Mouse (Mus musculus): ENCODE results near the gene Gm45521.

Gm45521 gene

DNA sequence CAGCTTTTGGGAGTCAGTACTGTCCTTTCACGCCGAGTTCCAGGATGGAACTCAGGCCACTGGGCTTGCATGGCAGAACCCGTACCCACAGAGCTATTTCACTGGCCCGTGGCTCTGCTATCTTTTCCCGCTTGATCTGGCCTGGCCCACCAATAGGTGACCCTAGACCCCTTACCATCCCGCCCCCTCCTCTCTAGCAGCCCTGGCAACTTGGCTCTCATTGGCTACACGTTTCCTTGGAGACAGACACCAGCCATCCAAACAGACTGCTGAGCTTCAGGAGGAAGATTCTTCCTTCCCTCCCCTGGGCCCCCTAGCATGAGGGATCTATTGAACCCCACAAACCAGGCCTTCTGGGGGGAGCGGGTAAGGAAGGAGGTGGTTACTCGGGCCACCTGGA lies at the start of gene Gm45521:
Gm45521 (plus strand) TSS at position 240 of the 400 bp plus-strand sequence.
- peak; percentile 82 for DNase-seq (ENCODE audit: low read depth, low spot score)

DNA sequence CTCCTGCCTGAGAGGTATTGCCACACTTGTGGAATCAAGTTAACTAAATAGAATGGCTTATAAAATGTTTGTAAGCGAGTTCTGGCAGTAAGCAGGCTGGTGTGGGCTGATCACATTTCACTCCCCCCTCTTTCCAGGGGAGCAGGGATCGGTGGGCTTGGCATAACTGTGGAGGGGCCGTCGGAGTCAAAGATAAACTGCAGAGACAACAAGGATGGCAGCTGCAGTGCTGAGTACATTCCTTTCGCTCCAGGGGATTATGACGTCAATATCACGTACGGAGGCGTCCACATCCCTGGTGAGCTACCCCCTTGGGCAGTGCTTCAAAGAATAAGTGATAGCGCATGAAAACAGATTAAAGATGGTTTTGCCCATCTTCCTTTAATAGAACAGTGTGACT lies 47.6 kb upstream of the Gm45521 start:
- no peak for DNase-seq (ENCODE audit: low read depth, low spot score)

- DNase-seq (ENCODE audit: low read depth, low spot score) = no peak
Observed at GRCm38 (mm10) chr14:7913842-7914241, 43.2 kb upstream of the Gm45521 start.

DNA sequence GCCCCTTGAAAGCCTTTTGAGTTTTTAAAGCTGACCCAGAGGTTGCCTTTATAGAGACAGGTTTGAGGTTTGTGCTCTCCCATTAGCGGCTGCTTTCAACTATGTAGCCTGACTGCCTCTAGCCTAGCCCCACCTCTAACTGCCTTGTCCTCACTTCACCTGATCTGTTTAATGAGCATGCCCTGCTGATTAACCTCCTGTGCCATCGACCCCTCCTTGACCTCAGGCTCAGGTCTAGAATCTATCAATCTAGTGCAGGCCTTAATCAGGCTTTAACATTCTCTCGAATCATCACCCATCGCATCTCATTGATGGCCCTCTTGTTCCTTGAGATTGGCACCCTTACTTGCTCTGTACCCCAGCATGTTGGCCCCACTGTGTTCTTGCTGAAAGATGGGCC lies 42.6 kb upstream of the Gm45521 start:
- DNase-seq (ENCODE audit: low read depth, low spot score) = no peak

- DNase-seq (ENCODE audit: low read depth, low spot score) = no peak
Observed at GRCm38 (mm10) chr14:7918150-7918991, 38.7 kb upstream of the Gm45521 start.

DNA sequence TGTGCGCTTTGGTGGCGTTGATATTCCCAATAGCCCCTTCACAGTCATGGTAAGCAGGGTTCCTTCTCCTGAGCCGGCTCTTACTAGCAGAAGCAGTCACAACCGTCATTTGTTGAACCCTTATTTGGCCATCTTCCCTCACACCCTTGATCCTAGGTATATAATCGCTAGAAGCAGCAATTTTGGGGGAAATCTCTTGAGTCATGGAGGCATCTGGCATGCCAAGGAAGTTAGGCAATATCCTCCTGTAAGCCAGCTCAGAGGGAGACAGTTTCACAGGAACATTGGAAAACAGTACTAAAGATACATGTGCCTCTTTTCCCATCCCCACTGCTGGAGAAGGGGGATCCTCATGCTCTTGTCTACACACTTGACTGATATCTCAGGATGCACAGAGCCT lies 37.8 kb upstream of the Gm45521 start:
- no peak for DNase-seq (ENCODE audit: low read depth, low spot score)

DNA sequence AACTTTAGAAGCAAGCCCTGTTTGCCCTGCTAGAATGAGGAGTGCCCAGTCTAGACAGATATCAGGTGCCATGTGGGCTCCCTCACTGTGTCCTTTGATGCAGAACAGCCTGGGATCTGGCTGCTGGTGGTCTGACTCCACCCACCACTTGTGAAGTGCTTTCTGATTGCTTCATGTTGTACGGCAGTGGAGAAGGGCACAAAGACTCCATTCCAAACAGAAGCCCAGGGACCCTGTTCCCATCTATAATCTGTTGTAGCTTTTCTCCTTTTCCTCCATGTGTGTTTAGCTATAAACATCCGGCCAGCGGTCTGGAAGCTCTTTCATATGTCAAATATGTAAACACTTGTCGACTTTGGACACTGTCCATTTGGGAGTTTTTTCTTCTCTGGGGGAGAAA lies 37.2 kb upstream of the Gm45521 start:
- DNase-seq (ENCODE audit: low read depth, low spot score) = no peak

DNA sequence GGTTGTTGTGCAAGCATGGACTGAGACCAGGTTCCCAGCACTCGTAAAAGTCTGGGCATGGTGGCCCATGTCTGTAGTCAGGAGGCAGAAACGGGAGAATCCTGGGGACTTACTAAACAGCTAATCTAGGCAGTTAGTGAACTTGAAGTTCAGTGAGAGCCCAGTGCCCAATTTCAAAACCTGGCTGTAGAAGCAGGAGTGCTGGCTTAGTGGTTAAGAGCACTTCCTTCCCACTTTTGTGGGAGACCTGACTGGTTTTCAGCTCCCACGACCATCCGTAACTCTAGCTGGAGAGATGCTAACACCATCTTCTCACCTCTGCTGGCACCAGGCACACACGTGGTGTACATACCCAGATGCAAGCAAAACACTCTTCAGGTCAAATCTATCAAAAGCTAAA lies 35.6 kb upstream of the Gm45521 start:
- no peak for DNase-seq (ENCODE audit: low read depth, low spot score)

DNA sequence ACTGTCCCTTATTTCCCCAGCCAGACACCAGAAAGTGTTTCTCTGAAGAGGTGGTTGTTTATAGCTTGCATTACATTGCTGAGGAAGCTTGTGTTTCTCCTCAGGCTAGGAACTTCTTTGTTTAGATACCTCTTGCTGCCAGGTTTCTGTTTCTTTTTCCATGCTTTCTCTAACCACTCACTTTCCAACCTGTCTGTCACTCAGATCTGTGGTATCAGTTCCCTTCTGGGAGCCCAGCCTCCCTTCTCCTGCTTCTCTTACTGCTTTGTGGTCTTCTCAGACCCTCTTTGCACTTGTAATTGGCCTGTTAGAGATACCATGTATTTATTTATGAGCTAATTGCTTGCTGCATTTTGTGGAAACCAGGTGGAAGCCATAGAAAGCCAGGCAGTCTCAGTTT lies 33.5 kb upstream of the Gm45521 start:
- DNase-seq (ENCODE audit: low read depth, low spot score) = no peak

- no peak for DNase-seq (ENCODE audit: low read depth, low spot score)
Observed at GRCm38 (mm10) chr14:7928362-7928761, 28.7 kb upstream of the Gm45521 start.

- DNase-seq (ENCODE audit: low read depth, low spot score) = no peak
Observed at GRCm38 (mm10) chr14:7929029-7929428, 28.1 kb upstream of the Gm45521 start.

GRCm38 (mm10) chr14:7932151-7932550 lies 24.9 kb upstream of the Gm45521 start:
- peak; percentile 67 for DNase-seq (ENCODE audit: low read depth, low spot score)

GRCm38 (mm10) chr14:7934166-7934565 lies 22.9 kb upstream of the Gm45521 start:
- no peak for DNase-seq (ENCODE audit: low read depth, low spot score)

- DNase-seq (ENCODE audit: low read depth, low spot score) = peak; percentile 88
Observed at GRCm38 (mm10) chr14:7937052-7937630, 19.9 kb upstream of the Gm45521 start.

GRCm38 (mm10) chr14:7938809-7939784 lies 18.0 kb upstream of the Gm45521 start:
- DNase-seq (ENCODE audit: low read depth, low spot score) = no peak

DNA sequence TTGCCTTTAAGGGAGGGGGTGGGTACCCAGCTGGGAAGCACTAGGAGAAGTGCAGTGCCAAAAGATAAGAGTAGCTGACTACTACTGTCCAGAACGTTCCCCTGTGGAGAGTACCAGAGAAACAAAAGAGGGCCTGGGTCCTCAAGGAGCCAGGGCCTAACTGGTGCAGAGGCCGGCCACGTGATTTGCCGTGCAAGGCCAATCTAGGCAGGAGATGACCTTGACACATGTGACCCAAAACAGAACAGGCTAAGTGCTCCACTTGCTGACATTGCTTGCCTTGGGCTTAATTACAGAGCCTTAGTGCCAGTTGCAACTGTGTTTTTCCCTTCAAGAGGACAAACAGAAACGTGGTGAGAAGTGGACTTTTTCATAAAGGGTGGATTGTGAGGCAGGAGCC lies 15.7 kb upstream of the Gm45521 start:
- DNase-seq (ENCODE audit: low read depth, low spot score) = peak; percentile 76

DNA sequence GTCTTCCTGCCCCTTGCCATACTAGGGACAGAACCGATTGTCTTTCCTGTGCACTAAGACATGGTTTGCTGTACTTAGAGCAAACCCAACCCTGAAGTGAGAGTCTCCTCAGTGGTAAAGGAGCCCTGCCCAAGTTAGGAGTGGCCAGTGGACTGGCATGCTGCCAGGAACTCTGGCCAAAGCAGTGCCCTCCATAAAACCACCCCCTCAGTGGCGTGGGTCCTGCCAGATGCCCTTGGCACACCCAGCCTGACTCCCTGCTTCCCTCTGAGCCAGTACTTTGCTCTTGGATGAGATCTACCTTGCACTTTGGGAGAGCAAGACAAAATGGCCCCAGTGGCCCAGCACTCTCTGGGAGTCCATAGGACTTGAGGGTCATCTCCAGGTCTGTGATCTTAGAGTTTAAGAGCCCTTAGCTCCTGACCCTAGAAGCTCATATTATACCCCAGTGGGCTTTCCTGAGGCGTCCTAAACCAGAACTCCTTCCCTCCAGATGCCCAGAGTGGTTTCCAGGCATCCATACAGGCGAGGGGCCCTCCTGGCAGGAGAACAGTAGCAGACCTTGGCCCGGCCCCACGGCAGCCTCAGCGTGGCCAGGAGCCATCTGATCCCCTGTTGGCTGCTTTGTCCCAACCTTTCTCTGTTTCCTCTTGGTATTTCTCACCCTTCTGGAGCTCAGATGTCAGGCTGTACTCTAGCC lies 13.8 kb upstream of the Gm45521 start:
- no peak for DNase-seq (ENCODE audit: low read depth, low spot score)

DNA sequence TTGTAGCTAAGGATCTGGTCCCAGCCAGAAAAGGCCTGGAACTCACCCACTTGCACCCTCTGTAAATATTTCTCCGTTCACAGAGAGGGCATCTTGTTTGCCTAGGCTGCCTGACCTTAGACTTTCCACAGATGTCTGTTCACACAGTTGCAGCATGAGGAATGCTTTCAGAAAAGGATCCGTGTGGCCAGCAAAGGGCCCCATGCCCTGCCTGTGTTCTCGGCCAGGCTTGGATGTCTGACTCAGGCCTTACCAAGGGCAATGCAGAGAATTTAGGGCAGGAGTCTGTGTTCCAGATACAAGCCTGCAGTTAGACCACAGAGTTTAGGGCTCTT lies 13.3 kb upstream of the Gm45521 start:
- DNase-seq (ENCODE audit: low read depth, low spot score) = no peak

- DNase-seq (ENCODE audit: low read depth, low spot score) = peak; percentile 69
Observed at GRCm38 (mm10) chr14:7944349-7945039, 12.6 kb upstream of the Gm45521 start.

DNA sequence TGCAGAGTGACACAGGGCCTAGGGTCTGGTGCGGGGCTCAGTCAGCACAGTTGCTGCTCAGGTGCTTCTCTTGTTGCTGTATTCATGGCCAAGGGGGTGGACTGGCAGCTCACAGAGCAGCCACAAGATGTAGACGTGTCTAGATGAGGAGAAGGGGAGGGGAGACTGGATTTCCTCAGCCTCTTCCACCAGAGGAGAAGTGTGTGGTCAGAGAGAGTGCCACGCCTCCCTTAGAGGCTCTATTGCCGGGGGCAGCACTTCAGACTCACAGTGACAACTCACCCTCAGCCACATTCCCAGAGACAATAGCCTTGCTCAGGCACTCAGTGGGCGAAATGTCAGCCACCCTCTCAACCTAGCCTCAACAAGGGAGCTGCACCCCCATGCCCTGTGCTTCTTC lies 11.8 kb upstream of the Gm45521 start:
- peak; percentile 40 for DNase-seq (ENCODE audit: low read depth, low spot score)

DNA sequence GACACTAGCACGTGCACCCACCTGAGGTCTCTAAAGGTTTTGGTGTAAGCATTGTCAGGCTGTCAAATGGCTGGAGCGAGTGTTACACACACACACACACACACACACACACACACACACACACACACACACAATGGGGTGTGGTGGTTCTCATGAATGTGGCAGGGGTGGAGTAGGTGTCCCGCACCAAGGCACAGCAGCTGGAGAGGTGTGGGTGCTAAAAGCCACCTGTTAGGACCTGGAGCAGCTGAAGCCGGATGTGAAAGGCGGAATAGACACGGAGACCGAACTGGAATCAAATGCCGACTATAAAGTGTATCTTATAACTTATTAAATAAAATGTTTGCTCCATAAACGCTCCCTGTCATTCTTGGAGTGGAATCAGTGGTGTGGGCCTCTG lies 5.9 kb upstream of the Gm45521 start:
- DNase-seq (ENCODE audit: low read depth, low spot score) = no peak
